Mouse (Mus musculus): ENCODE results near the gene Map6d1.

DNA sequence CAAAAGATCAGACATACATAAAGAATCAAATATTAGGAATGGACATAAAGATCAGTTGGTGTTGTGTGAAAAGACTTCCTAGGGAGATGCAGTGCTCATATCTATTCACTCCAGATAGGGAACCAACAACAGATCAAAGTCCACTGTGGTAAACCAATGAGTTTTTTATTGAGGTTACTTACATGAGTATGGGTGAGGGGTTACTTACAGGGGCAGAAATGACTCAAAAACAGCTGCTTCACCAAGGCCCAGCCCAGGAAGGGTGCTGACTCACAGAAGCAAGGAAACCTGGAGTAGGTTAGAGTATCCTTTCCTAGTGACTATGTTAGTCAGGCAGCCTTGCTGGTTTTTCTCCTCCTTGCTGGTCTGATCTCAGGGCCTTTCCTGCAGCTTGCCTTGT is 49.1 kb downstream of the Map6d1 start:
- TF ChIP-seq GATA1 (IDR thresholded peaks at IDR 0.05; ENCODE audit: low read length) (no peak), TAL1 (IDR thresholded peaks at IDR 0.05; ENCODE audit: low read length) (no peak)
